Mouse (Mus musculus) liver, adult 2 months (tissue): ENCODE measurements around the gene Serpinb9. TPM values are rescaled to one million over a fixed set of nuclear protein-coding genes. Genes with fewer than 3 reads are reported as not detected.

Experiments
- DNase-seq: peaks from one replicate; pipeline ENCODE4 v3.0.0-alpha.2; 2011; ENCODE audit warnings: low read depth, low spot score; ENCODE audit errors: extremely low read depth
- H3K27ac ChIP-seq: fragments of 200-500 bp; replicated peaks from 2 replicates; pipeline ENCODE4 v1.5.1; 2012; ENCODE audit warnings: low read depth, mild to moderate bottlenecking, control low read depth, inconsistent platforms, low read length; ENCODE audit not compliant: insufficient read depth
- H3K27me3 ChIP-seq: fragments of 200-500 bp; 2 replicates; pipeline ENCODE4 v1.6.1; 2012; ENCODE audit warnings: mild to moderate bottlenecking, moderate library complexity, low read length, inconsistent platforms; ENCODE audit not compliant: control insufficient read depth, insufficient read depth
- H3K36me3 ChIP-seq: fragments of 200-500 bp; 2 replicates; pipeline ENCODE4 v1.6.1; 2012; ENCODE audit warnings: low read length, inconsistent platforms; ENCODE audit not compliant: control insufficient read depth, insufficient read depth
- H3K4me1 ChIP-seq: fragments of 200-500 bp; 2 replicates; pipeline ENCODE4 v1.6.1; 2011; ENCODE audit warnings: low read length; ENCODE audit not compliant: control insufficient read depth, insufficient read depth
- H3K4me3 ChIP-seq: fragments of 200-500 bp; 2 replicates; pipeline ENCODE4 v1.5.1; 2011; ENCODE audit warnings: low read depth, mild to moderate bottlenecking, control low read depth, low read length, moderate library complexity; ENCODE audit not compliant: insufficient read depth
- H3K79me2 ChIP-seq: fragments of 200-500 bp; 2 replicates; pipeline ENCODE4 v1.6.1; 2012; ENCODE audit warnings: inconsistent platforms, mild to moderate bottlenecking, low read length, moderate library complexity; ENCODE audit not compliant: control insufficient read depth, insufficient read depth
- H3K9ac ChIP-seq: fragments of 200-500 bp; 2 replicates; pipeline ENCODE4 v1.6.1; 2012; ENCODE audit warnings: low read depth, mild to moderate bottlenecking, control low read depth, inconsistent platforms, low read length
- CTCF ChIP-seq: fragments of 200-500 bp; IDR thresholded peaks from 2 replicates; pipeline ENCODE4 v1.5.1; 2011; ENCODE audit warnings: low read depth, low read length, control low read depth
- POLR2A ChIP-seq: fragments of 200-500 bp; IDR thresholded peaks from 2 replicates; pipeline ENCODE4 v1.6.1; 2011; ENCODE audit warnings: low read length, control low read depth; ENCODE audit not compliant: insufficient read depth; ENCODE audit errors: extremely low read depth
- WGBS: fragments of 180-500 bp; shearing (Covaris S2); methylation state at CpG from one replicate; pipeline ENCODE4 v1.1.7; 2018; 5-methylcytosine and 5-hydroxymethylcytosine counted together
- polyA plus RNA-seq: library from polyadenylated mRNA; depleted of rRNA; stranded (reverse); fragments of >200 nt; gene quantifications from 2 replicates; pipeline ENCODE4 v1.2.3, GENCODE M21; 2012
- total RNA-seq: library from RNA; depleted of rRNA; stranded (reverse); fragments of >200 nt; gene quantifications from 2 replicates; pipeline ENCODE4 v1.2.3, GENCODE M21; 2014

Serpinb9 gene
- total and polyA plus RNA-seq, 2 experiments = 2.6 to 11.9 TPM

DNA sequence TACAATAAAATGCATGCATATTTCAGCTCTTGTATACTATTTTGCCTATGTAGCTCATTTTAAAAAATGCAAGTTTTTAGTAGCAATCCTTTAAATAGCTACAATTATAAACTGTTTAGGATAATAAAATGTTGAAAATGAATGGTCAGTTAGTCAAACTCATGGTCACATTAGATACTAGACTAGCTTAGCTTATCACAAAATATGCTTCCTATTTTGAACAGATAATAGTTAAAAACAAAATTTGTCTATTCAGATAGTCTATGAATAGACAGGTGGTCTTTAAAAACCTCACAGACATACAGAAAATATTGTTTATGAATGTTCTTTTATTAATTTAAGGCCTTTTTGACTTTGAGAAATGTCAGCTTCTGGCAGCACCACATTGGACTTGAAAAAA lies 16.8 kb upstream of the Serpinb9 start:
- no peaks in the 10 kb centered on the region for H3K27me3 ChIP-seq
- H3K79me2 ChIP-seq = no peaks in the 10 kb centered on the region
- H3K36me3 ChIP-seq = no peaks in the 10 kb centered on the region
- DNase-seq = no peak
- H3K9ac ChIP-seq = no peak overlapping the region
- H3K27ac ChIP-seq = no peak overlapping the region
- no peaks in the 10 kb centered on the region for H3K4me1 ChIP-seq
- no peak overlapping the region for H3K4me3 ChIP-seq
- TF ChIP-seq POLR2A (no peak), CTCF (no peak)

DNA sequence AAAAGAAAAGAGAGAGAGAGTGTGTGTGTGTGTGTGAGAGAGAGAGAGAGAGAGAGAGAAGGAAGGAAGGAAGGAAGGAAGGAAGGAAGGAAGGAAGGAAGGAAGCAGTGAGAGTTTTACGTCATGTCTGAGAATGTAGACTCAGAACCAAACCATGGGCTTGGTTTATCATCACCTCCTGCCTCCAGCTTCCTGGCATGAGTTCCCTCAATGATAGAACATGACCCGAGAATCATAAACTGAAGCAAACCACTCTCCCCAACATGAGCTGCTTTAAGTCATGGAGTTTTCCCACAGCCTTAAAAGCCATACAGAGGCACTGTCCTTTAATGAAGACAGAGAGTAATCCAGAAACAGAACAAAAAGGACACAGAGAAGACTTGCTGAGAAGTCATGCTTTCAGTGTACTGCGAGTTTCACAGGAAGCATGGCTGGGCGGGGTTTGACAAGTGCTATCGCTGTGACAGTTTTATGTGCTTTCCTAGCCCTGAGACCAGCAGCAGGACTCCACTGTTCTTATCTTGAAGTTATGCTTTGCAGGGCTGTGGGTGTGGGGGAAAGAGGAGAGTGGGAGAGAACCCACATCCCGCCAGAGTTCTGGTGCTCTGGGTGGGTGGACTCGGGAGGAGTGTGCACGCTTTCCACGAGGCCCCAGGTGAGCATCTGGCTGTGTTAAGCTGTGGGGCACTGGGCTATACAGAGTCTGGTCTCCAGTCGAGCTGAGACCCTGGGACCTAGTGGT lies 9.7 kb upstream of the Serpinb9 start:
- H3K9ac ChIP-seq = no peak overlapping the region
- no peak for DNase-seq

DNA sequence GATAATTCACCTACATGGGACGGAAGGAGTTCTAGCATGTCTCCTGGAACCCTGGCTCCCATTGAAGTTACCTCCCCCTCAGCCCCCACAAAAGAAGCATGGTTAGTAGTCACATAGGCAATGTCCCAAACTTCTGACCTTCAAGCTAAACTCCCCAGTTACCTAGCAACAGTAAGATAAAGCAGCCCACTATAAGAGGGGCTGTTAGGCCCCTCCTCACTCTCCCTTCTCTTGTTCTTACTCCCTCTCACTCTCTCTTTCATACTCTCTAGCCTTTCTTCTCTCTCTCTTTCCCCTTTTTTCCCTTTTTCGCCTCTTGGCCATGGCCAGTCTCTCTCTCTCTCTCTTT lies 9.2 kb upstream of the Serpinb9 start:
- no peak overlapping the region for H3K9ac ChIP-seq
- H3K36me3 ChIP-seq = no peaks in the 10 kb centered on the region
- no peaks in the 10 kb centered on the region for H3K27me3 ChIP-seq
- H3K4me1 ChIP-seq = no peaks in the 10 kb centered on the region
- no peak for DNase-seq
- no peaks in the 10 kb centered on the region for H3K79me2 ChIP-seq
- H3K4me3 ChIP-seq = no peak overlapping the region
- H3K27ac ChIP-seq = no peak overlapping the region
- TF ChIP-seq POLR2A (no peak), CTCF (no peak)
- WGBS = 84% methylated on average over 2 of the region's 2 CpGs

More for the DNA sequence above, 9.7 kb upstream of the Serpinb9 start:
- H3K79me2 ChIP-seq = no peaks in the 10 kb centered on the region
- no peak overlapping the region for H3K4me3 ChIP-seq
- no peaks in the 10 kb centered on the region for H3K27me3 ChIP-seq
- H3K4me1 ChIP-seq = no peaks in the 10 kb centered on the region
- H3K36me3 ChIP-seq = no peaks in the 10 kb centered on the region
- 69% methylated on average over 10 of the region's 10 CpGs for WGBS
- TF ChIP-seq CTCF (no peak), POLR2A (no peak)
- H3K27ac ChIP-seq = no peak overlapping the region

DNA sequence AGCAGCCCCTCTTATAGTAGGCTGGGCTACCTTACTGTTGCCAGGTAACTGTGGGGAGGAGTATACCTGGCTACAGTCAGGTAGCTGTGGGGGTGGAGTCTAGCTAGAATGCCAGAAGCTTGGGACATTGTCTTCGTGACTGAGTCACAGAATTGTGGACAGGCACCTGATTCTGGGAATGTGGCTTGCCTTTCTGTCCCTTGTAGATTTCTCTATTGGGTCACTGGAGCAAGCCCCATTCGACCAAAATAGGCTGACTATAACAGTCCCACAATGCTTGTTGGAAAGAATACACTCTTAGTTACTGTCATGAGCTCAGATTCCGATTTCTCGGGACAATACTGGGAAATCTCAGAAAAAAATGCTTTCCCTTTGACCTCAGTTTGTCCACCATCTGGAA lies 8.0 kb upstream of the Serpinb9 start:
- Histone ChIP-seq H3K4me3 (no peak overlapping the region), H3K27ac (no peak overlapping the region), H3K36me3 (no peaks in the 10 kb centered on the region), H3K27me3 (no peaks in the 10 kb centered on the region), H3K9ac (no peak overlapping the region), H3K4me1 (no peaks in the 10 kb centered on the region), H3K79me2 (no peaks in the 10 kb centered on the region)
- TF ChIP-seq POLR2A (no peak), CTCF (no peak)
- 68% methylated on average over 4 of the region's 4 CpGs for WGBS
- DNase-seq = no peak

DNA sequence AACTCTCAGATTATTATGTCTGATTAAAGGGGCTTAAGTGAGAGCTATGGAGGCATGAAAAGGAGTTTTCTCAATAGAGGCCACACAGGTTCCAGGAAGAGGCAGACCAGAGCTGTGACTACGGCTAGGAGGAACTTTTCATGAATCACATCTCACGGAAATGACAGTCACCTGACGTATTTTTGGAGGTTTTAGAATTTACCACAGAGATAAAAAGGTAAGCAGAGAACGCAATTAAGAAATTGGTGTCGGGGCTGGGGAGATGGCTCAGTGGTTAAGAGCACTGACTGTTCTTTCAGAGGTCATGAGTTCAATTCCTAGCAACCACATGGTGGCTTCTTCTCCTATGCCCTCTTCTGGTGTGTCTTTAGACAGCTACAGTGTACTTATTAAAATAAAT lies 1.7 kb upstream of the Serpinb9 start:
- no peak overlapping the region for H3K9ac ChIP-seq
- no peaks in the 10 kb centered on the region for H3K27me3 ChIP-seq
- H3K4me3 ChIP-seq = no peak overlapping the region
- TF ChIP-seq POLR2A = no peak
- no peak for TF ChIP-seq CTCF
- H3K4me1 ChIP-seq = peaks cover 3% of the 10 kb centered on the region
- no peak for DNase-seq
- no peaks in the 10 kb centered on the region for H3K36me3 ChIP-seq
- 96% methylated on average over 5 of the region's 5 CpGs for WGBS
- no peaks in the 10 kb centered on the region for H3K79me2 ChIP-seq
- no peak overlapping the region for H3K27ac ChIP-seq
